Comparison of ENCODE assay signal across 9 mouse cellular contexts in genomic region chr8:10586956-10587744, GRCm38 (mm10).
DNase-seq lines count a peak whose midpoint lies in the region; ATAC-seq and TF ChIP-seq lines count a peak whose summit lies in the region.
"Had no signal": no experiment of that assay in that cellular context is flagged by ENCODE, and none has a peak within 500 bp of the region (broad histone marks: within the 10 kb centered on the region; RNA-seq: fewer than 3 reads in every experiment).

No protein-coding gene starts in this region.

- TF ChIP-seq CTCF in kidney, postnatal 0 days (IDR thresholded peaks at IDR 0.05; ENCODE audit: low read depth), result no peak

- H3K4me2 ChIP-seq in heart, embryonic 13.5 days, result peak overlapping the region; percentile 41
- H3K4me2 ChIP-seq in kidney, postnatal 0 days (ENCODE audit: low read length), result peak overlapping the region; percentile 30
- H3K4me2 ChIP-seq: limb, embryonic 15.5 days had no signal

- peak overlapping the region; percentile 40; the same call in 1 of the 2 replicates for H3K27ac ChIP-seq in heart, embryonic 13.5 days (replicated peaks)
- no peak overlapping the region for H3K27ac ChIP-seq in kidney, postnatal 0 days
- H3K27ac ChIP-seq: limb, embryonic 15.5 days had no signal

- no peaks in the 10 kb centered on the region for H3K9me3 ChIP-seq in heart, embryonic 13.5 days
- H3K9me3 ChIP-seq in kidney, postnatal 0 days (replicated peaks; ENCODE audit: low read length), result no peaks in the 10 kb centered on the region
- H3K9me3 ChIP-seq: limb, embryonic 15.5 days had no signal

- H3K9ac ChIP-seq in heart, embryonic 13.5 days, result peak overlapping the region; percentile 40; the same call in 1 of the 2 replicates
- H3K9ac ChIP-seq in kidney, postnatal 0 days (ENCODE audit: low read depth, low read length), result no peak overlapping the region
- H3K9ac ChIP-seq: limb, embryonic 15.5 days had no signal

- no peaks in the 10 kb centered on the region for H3K36me3 ChIP-seq in heart, embryonic 13.5 days
- no peaks in the 10 kb centered on the region for H3K36me3 ChIP-seq in kidney, postnatal 0 days (ENCODE audit: insufficient read depth, low read length)
- H3K36me3 ChIP-seq: limb, embryonic 15.5 days had no signal

- ATAC-seq in heart, embryonic 13.5 days (ENCODE audit: extremely low read depth, insufficient number of reproducible peaks, low FRiP score, low TSS enrichment), result no peak
- ATAC-seq in kidney, postnatal 0 days (replicated peaks; ENCODE audit: low FRiP score, low read depth), result peak; percentile 84

- peak; percentile 64 to 82 for DNase-seq in cerebellum, postnatal 14 days
- DNase-seq in cerebellum, adult 9-10 months, result no peak
- DNase-seq in adrenal gland, postnatal 25 days, result peak; percentile 34
- DNase-seq in kidney, postnatal 0 days (ENCODE audit: low spot score), result peak; percentile 54
- peak; percentile 34 for DNase-seq in retina, postnatal 1 day
- DNase-seq in layer of hippocampus, adult 9-10 months (ENCODE audit: low spot score), result no peak
- no peak for DNase-seq in layer of hippocampus, adult 18-20 months (ENCODE audit: low spot score in 2 of 2)

- H3K4me3 ChIP-seq in heart, embryonic 13.5 days, result no peak overlapping the region
- H3K4me3 ChIP-seq in kidney, postnatal 0 days (replicated peaks; ENCODE audit: low read depth, low read length), result no peak overlapping the region
- H3K4me3 ChIP-seq: limb, embryonic 15.5 days had no signal

- peaks cover 44% of the 10 kb centered on the region for H3K4me1 ChIP-seq in heart, embryonic 13.5 days
- 0 out of 2 replicates have a peak, but pooled peaks cover 4% of the 10 kb centered on the region for H3K4me1 ChIP-seq in kidney, postnatal 0 days (replicated peaks; ENCODE audit: insufficient read depth, low read length)

- WGBS in heart, embryonic 13.5 days, result 25% methylated on average over 14 of the region's 14 CpGs
- 14% methylated on average over 10 of the region's 14 CpGs for WGBS in kidney, postnatal 0 days

- H3K27me3 ChIP-seq in heart, embryonic 13.5 days (replicated peaks), result no peaks in the 10 kb centered on the region; the same call in 1 of the 2 replicates
- H3K27me3 ChIP-seq in kidney, postnatal 0 days (ENCODE audit: insufficient read depth, low read length), result no peaks in the 10 kb centered on the region
- H3K27me3 ChIP-seq: limb, embryonic 15.5 days had no signal

Comparison
In these comparisons a context has a peak if more than half of its experiments do, and no peak if none do; other contexts are left out.
1. DNase-seq: peak in cerebellum, postnatal 14 days (2 of 2), adrenal gland, postnatal 25 days (single experiment), kidney, postnatal 0 days (single experiment) and retina, postnatal 1 day (single experiment); none in cerebellum, adult 9-10 months (single experiment), layer of hippocampus, adult 9-10 months (single experiment) and layer of hippocampus, adult 18-20 months (0 of 2).